Mouse (Mus musculus): ENCODE measurements around the gene Pitpnm2.
A peak's percentile ranks its signal among the peaks of the same experiment; 100 is the strongest.
"Not testable (repeated sequence)": the region's sequence is repeated elsewhere in the genome, so short reads cannot be mapped to it uniquely, and the experiment has no call there.

Gene Pitpnm2

DNA sequence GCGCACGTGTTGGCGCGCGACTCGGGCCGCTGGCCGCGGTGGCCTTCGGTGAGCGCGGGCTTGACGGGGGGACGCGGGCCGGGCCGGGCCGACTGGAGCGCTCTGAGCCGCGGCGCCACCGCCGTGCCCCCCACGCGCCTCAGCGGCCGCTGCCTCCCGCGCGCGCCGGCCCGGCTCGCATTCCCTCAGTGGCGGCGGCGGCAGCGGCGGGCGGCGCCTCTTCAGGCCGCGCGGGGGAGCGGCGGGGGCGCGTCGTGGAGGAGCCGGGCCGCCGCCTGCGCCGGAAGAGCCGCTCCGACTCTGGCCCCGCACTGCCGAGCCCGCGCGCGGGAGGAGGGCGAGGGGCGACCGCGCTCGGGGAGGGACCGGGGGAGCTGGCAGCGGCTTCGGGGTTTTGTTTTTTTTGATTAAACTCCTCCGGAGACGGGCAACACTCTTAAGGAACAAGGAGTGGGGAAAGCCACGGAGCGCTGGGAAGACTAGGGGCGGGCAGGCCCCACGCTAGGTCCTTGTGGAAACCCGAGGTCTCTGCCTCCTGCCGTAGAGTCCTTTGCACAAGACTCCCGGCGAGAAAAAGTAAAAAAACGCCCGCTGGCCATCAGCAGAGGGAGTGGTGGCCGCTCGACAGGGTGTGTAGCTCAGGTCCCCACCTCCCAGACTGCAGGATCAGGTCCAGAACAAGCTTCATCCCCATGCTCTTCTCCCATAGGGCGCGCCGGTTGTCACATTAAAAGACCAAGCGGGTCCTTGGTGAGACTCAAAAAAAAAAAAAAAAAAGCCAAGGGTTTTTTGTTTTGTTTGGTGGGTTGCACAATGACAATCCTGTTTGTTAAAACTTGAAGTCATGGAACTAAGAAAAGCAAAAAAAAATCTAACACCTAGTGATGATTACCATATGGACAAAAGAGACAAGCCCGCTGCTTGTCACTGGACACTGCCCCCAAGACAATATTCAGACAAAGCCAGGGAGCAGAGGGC is at the start of gene Pitpnm2:
Gene Pitpnm2 (minus strand): TSS at position 147 of the 978 bp plus-strand sequence.
- peak; percentile 71 to 77 for DNase-seq

DNA sequence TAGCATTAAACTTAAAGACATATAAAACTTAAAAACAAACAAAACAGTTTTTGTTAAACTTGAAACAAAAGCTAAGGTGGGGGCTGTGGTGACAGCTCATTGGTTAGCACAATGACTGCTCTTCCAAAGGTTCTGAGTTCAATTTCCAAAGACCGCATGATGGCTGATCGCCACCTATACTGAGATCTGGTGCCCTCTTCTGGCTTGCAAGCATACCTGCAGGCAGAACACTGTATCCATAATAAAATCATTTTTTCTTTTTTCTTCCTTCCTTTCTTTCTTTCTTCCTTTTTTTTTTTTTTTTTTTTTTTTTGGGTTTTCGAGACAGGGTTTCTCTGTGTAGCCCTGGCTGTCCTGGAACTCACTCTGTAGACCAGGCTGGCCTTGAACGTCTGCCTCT is 49.7 kb upstream of the Pitpnm2 start:
- not testable (repeated sequence) for DNase-seq

DNA sequence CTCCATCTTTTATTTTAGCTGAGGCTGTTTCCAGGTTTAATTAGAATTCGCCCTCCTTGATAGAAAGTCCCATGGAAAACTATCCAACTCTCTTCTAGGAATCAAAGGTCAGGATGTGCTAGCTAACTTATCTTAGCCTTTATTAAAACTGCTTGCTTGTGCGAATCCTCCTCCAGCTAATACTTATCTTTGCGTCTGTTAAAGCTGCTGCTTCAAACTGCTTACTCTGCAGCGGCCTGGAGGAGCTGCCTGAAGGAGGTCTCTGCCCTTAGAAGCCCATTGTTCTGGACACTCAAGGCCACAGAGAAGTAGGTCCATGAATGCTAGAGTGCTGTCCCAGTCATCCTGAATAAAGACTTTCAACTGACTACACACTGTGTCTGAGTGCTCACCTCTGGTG is 46.9 kb upstream of the Pitpnm2 start:
- no peak for DNase-seq

DNA sequence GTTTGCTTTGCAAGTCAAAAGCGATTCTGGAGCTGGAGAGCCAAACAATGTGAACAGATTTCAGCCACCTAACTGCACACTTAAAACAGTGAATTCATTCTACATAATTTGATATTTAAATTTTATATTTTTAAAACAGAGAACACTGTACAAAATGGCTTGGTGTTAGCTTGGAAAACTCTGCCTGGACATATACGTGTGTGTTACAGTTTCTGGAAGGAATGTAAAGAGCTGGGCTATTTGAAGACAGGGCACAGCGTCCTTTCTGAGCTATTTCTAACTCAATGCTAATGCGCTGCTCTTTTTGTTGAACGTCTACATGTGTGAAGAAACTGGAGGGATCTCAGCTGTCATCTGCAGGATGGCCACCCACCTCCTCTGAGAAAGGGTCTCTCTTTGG is 44.4 kb upstream of the Pitpnm2 start:
- no peak for DNase-seq

DNA sequence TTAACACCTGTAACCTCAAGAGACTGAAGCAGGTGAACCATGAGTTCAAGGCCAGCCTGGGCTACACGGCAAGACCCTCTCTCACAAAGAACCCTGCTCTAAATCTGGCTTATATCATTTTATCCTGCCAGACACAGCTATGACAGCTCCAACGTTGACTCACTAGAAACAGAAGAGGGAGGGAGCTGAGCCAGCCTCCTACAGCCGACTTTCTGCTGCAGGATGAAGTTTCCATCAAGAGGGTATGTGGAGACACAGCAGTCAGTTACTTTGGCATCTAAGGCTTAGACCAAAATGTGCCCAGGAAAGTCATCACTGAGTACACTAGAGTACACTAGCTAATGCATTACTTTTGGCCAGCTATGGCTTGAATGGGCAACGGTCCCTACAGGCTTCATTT is 40.7 kb upstream of the Pitpnm2 start:
- no peak for DNase-seq

DNA sequence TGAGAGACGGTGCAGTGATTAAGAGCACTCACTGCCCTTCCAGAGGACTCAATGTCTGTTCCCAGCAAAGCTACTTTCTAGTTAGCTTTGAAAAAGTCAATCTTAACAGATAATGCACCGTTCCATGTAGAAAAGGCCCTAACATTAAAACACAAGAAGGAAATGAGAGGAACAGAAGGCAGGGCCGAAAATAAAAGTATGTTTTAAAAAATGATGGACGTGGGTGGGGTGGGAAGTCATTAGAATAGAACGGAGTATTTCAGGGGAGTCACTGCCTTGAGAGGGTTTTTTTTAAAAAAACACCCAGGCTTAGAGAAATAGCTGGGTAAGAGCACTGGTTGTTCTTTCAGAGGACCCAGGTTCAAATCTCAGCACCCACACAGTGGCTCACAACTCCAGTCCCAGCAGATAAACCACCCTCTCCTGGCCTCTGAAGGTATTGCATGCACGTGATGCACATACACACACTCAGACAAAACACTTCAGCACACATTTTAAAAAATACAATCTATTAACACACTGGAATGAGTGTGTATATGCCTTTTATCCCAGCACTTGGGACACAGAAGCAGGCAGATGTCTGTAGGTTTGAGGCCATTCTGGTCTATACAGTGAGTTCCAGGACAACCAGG is 38.2 kb upstream of the Pitpnm2 start:
- no peak for DNase-seq

DNA sequence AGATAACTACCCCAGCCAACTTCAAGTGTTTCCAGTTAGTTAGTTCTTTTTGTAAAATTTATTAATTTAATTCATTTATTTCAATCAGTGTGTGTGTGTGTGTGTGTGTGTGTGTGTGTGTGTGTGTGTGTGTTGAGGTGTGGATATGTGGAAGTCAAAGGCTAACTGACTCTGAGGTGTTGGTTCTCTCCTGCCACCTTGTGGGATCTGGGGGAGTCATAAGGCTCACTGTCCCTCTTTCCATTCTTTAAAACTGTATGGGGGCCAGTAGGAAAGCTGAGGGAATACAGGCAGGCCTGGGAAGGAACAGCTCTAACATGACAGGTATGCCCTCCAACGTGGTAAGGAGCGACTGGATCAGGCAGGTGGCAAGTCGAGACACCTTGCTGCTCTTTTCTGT is 34.8 kb upstream of the Pitpnm2 start:
- peak; percentile 19 for DNase-seq

GRCm38 (mm10) chr5:124282854-124283253 is 33.3 kb upstream of the Pitpnm2 start:
- DNase-seq, result no peak

DNA sequence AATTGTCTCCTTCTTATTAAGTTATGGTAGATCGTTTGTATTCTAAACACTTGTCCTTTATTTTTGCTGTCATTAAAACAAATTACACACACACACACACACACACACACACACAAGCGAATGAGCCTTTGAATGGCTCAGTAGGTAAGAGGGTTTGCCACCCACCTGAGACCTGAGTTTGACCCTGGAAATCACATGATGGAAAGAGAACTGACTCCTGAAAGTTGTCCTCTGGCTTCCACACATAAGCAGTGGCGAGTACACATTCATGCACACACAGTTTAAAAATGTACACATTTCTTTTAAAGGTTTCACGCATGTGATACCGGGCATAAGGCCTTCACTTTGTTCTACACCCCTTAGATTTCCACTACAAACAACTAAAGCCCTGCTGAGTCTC is 20.7 kb upstream of the Pitpnm2 start:
- no peak for DNase-seq

GRCm38 (mm10) chr5:124269661-124270060 is 20.1 kb upstream of the Pitpnm2 start:
- no peak for DNase-seq

- DNase-seq, result no peak
Observed at GRCm38 (mm10) chr5:124267652-124268051, 18.1 kb upstream of the Pitpnm2 start.

DNA sequence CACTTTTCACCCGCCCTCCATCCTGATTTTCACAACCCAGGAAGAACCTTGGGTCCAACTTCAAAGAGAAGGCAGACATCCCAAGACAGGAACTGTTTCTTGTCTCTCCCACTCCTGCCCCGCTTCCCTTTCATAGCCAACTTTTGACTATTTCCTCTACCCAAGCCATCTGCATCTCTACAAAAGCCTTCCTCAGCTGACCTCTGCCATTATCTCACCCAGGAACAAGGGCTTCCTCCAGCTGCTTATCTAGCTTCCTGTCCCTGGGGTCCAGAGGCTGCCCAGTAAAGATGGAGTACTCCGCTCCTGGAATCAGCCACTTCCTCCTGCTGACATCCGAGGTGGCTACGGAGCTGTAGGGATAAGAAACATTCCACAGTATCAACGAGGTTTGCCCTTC is 17.3 kb upstream of the Pitpnm2 start:
- DNase-seq, result no peak

- no peak for DNase-seq
Observed at GRCm38 (mm10) chr5:124263246-124263645, 13.7 kb upstream of the Pitpnm2 start.

GRCm38 (mm10) chr5:124262090-124262489 is 12.5 kb upstream of the Pitpnm2 start:
- DNase-seq, result no peak

DNA sequence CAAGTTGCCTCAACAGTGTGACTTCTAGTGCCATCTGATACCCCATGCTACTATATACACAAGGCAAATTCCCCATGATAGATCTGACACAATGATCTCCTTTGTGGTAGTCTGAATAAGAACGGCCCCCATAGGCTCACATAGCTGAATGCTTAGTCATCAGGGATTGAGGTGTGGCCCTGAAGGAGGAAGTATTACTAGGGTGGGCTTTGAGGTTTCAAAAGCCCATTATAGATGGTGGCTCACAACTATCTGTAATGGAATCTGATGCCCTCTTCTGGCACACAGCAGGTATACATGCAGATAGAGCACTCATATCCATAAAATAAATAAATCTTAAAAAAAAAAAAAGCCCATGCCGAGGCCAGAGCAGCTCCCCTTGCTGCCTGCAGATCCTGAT is 9.6 kb upstream of the Pitpnm2 start:
- DNase-seq, result no peak

GRCm38 (mm10) chr5:124258026-124258425 is 8.5 kb upstream of the Pitpnm2 start:
- DNase-seq, result no peak

GRCm38 (mm10) chr5:124255141-124255540 is 5.6 kb upstream of the Pitpnm2 start:
- no peak for DNase-seq

- no peak for DNase-seq
Observed at GRCm38 (mm10) chr5:124253555-124253954, 4.0 kb upstream of the Pitpnm2 start.

GRCm38 (mm10) chr5:124252580-124253320 is 3.2 kb upstream of the Pitpnm2 start:
- no peak for DNase-seq

DNA sequence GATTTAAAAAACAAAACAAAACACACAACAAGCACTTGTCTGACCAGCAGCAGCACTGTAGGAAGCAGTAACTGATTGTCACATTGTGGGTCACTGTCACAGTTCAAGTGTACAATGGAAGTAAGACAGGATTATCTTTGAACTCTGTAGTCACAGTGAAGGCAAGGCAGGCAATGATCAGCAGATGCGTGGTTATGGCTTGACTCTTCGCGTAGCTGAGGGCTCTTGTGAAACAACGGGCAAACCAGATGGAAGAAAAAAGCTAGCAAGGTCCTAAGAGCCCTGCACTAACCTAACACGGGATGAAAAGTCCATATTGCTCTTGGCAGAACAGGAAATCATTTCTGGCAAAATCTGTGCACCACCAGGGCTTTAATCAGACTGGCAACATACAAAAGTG is 1.5 kb upstream of the Pitpnm2 start:
- DNase-seq, result no peak

GRCm38 (mm10) chr5:124248845-124249613 is 531 bp downstream of the Pitpnm2 start:
- DNase-seq, result peak; percentile 66 to 77

DNA sequence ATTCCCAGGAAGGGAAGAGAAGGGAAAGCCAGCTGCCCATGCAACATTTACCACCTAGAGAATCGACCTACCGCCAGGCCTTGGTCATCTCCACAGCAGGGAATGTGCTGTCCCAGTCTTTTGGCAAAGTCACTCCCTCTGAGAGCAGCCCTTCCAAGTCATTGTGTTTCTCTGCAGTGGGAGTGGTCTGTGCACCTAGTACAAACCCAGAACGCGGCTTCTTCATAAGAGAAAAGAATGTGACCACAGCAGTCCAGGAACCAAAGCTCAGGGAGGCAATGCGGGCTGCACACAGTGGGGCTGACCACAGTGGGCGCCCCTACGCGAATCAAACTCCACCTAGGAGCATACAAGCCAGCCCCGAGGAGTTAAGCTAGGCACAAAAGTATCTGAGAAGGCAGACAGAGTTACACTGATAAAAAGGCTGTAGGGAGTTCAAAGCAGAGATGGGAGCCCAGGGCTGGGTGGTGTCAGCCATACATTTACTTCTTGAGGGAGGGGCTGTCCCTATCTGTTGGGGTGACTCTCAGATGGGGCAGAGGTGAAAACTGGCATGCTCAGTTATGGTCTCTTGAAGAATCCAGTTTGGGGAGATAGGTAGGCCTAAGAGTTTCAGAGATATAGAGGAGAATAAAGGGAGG is 1.5 kb downstream of the Pitpnm2 start:
- peak in 1 of 2 experiments; percentile 41 for DNase-seq

All from thymus, postnatal 36 days (tissue).